Mouse (Mus musculus) adrenal gland, postnatal 10 days (tissue): ENCODE measurements around the gene Rln3. TPM values are rescaled to one million over a fixed set of nuclear protein-coding genes. Genes with fewer than 3 reads are reported as not detected.

Source experiments
- DNase-seq: peaks from one replicate; pipeline ENCODE4 v3.0.0; 2021; ENCODE audit warnings: mixed read lengths
- total RNA-seq, 2 experiments: library from RNA; stranded (reverse); gene quantifications; 2 replicates each; pipeline ENCODE4 v1.2.3; 2021

The Rln3 gene
- total RNA-seq, 2 experiments from 2014 or later, result 0.51 TPM; not detected in 1

DNA sequence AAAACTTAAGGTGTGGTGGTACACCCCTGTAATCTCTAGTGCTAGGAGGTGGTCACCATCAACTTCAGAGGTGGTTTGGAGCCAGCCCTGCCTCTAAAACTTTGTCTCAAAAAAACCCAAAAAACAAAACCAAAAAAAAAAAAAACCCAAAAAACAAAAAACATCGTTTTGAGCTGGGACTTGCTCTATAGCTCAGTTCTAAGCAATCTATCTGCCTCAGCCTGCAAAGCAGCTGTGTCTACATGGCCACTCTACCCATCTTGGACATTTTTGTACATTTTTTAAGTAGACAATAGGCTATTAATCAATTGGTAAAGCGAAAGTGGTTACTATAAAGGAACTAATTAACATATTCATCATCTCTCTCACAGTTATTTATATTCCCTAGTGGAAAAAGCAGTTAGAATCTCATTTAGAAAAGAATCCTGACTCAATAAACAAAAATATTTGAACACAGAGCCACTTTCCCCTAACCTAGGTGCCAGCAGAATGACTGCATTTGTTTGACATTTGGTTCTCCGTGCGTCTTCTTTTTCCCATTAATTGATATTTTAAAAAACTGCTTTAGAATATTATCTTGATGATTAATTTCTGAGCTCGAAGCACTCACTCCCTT lies 20.8 kb upstream of the Rln3 start:
- no peak for DNase-seq

DNA sequence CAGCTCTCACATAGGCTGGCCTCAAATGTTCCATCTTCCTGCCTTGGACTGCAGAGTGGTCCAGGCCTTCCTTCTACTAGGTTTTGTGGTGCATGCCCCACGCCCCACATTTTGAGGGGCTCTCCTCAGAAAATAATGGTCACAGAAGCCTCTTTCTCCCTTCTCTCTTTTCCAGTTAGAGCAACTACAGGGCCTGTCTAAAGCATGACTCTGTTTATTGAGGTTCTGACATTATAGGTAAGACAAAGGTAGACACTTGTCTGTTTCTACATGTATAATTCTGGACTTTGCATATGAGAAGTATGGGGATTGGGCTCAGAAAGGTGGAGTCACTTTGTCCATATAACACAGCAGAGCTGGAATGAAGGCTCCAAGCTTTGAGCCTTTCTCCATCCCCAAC lies 20.2 kb upstream of the Rln3 start, which contains the start of gene Gm10643:
Gene Gm10643 (minus strand): TSS at position 101 of the 400 bp plus-strand sequence.
- DNase-seq, result no peak

DNA sequence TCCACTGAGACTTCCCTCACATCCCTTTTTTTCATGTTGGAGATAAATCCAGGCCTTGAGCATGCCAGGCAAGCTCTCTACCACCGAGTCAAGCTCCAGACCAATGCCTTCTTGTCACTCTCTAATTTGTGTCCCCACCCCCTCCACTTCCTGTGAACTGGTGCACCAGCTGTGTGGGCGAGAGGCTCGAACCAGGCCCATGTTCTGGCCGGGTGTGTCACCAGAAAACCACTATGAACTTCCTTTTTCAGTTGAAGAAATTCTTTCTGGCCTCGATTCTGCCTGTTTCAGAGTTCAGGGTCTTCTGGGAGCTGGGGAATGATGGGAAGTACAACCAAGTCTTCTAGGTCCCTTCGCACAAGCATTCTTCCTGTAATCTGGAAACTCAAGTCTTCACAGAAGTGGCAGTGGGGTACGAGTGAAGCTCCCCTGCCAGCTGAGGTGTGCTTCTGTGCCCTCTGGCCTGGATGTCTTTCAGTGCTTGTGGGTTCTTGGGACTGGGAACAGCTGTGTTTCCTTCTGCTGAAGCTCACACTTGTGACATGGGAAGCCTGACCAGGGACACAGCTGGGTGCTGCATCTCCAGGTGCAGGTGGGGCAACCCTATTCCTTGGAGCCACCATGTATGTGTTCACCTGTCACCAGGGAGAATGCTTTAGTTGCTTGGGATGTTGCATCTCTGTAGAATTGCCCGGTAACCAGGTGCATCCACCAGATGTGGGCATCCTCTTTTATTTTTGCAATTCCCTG lies 19.2 kb upstream of the Rln3 start:
- DNase-seq, result no peak

DNA sequence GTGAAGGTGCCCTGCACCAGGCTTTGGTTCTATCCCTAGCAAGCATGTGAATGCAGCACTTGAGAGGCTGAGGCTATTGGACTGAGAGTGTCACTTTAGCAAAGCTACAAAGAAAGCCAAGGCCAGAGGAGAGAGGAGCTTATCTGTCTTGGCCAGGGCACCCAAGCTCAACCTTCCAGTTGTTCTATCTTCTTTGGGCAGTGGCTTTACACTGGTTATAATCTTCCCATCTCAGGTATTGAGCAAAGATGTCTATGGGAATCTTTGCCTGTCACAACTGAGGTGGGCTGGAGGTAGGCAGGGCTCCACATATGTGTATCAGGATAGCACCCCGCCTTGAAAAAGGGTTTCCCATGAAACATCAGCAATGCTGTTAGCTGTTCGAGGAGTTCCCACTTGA lies 15.4 kb upstream of the Rln3 start:
- DNase-seq, result no peak

DNA sequence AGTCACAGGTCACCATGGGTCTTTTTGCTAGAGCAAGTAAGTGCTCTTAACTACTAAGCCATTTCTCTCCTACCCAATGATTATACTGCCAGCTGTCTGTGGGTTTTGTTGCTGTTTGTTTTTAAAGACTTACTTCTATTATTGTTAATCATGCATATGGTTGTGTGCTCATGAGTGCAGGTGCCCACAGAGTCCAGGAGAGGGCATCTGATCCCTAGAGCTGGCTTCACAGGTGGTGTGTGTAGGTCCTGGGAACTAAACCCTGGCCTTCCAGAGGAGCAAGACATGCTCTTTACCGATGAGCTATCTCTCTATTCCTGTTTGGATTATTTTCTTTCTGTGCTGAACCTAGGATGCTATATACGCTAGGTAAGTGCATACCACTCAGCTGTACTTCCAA lies 14.4 kb upstream of the Rln3 start:
- no peak for DNase-seq

DNA sequence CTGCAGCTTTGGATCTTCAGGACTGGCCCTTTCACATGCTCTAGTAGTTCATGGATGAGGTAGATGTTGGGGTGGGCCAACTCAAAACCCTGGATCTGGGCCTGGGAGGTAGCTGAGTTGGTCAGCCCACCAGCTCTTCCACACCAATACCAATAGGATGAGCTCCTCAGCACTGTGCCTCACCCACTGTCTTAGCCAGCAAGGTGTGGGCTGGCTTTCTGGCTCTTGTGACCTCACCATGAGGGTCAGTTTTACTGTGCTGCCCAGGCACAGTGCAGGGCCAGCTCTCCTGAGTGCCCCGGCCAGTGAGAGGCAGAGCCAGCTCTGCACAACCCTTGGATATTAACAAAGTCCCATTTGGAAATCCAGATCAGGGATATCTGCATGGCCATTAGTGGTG lies 13.0 kb upstream of the Rln3 start:
- no peak for DNase-seq

DNA sequence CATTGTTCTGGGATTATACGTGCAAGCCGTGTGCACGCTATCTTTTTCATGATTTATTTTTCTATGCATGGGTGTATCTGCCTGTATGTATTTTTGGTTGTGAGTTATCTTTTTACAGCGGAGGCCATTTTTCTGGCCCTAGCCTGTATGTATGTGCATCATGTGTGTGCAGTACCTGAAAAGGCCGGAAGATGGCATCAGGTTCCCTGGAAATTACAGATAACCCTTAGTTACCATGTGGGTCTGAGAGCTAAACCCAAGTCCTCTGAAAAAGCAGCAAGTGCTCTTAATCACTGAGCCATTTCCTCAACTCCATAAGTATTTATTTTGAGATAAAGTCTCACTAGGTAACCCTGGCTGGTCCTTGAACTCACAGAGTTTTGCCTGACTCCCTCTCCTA lies 8.4 kb upstream of the Rln3 start:
- no peak for DNase-seq

DNA sequence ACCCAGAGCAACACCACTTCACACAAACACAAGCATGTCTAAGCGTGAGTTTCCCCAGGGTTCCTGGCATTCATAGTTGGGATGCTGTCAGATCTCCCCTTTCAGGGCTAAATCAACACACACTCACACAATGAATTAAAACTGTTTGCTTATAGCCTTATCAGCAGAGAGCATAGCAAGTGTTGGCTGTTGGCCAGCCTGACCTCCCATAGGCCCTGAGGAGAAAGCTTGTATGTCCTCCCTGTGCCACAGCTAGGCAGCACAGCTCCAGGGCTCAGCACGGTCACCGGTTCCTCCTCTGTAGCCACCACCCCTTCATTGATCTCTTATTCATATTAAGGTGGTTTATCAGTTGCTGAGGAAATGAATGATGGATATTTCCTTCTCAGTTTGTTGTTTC lies 7.9 kb upstream of the Rln3 start:
- no peak for DNase-seq

DNA sequence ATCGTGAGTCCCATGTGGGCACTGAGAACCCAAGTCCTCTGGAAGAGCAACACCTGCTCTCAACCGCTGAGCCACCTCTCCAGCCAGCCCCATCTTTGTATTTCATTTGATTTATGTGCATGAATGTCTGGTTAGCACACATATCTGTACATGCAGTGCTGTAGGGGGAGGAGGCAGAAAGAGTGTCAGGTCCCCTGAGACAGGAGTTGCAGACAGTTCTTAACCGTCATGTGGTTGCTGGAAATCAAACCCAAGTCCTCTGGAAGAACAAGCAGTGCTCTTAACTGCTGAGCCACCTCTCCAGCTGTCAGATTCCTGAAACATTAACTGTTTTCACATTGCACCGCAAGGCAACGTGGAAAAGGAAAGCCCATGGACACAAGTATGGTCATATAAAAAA lies 3.4 kb upstream of the Rln3 start:
- DNase-seq, result no peak

DNA sequence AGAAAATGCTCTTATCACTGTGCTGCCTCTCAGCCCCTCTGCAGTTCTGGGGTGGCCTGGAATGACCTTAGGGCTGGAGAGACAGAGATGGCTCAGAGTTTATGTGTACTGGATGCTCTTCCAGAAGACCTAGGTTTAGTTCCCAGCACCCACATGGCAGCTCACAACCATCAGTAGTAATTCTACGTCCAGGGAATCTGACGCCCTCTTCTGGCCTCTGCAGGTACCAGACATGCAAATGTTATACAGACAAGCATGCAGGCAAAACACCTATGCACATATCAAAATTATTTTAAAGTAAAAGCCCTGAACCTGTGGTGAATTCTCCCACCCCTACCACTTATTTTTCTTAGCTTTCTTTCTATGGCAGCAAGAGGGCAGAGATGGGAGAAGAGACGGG lies 1.7 kb upstream of the Rln3 start:
- DNase-seq, result no peak

DNA sequence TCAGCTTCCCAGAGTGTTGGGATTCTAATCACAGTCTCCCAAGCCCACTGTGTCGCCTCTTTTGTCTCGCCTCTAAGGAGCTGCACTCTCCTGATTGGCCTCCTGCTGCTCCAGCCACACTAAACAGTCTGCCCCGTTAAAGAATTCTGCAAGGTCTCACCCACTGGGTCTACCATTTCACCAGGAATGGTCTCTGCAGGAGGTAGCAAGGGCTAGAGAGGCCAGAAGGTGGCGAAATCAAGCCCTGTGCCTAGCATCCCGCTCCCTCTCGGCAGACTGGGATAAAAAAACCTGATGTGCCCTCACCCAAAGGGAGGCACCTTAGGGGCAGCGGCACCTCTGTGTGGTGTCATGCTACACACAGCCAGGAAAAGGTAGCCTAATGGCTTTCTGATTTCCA lies 697 bp downstream of the Rln3 start:
- no peak for DNase-seq

DNA sequence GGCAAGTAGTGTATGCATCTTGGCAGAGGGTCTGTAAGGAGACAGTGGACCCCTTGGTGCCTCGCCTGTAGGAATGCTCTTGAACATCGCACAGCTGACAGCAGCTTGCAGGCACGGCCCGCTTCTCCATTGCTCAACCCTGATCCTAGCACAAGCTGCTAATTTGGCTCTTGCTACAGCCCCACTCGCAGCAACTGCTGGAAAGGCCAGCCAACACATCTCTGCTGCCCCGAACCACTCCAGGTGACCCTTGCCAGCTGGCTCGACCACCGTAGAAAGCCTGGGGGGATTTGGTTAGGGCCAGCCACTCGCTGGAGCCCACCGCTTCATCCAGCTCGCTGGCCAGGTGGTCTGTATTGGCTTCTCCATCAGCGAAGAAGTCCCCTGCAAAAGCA lies 1.9 kb downstream of the Rln3 start:
- DNase-seq, result no peak

DNA sequence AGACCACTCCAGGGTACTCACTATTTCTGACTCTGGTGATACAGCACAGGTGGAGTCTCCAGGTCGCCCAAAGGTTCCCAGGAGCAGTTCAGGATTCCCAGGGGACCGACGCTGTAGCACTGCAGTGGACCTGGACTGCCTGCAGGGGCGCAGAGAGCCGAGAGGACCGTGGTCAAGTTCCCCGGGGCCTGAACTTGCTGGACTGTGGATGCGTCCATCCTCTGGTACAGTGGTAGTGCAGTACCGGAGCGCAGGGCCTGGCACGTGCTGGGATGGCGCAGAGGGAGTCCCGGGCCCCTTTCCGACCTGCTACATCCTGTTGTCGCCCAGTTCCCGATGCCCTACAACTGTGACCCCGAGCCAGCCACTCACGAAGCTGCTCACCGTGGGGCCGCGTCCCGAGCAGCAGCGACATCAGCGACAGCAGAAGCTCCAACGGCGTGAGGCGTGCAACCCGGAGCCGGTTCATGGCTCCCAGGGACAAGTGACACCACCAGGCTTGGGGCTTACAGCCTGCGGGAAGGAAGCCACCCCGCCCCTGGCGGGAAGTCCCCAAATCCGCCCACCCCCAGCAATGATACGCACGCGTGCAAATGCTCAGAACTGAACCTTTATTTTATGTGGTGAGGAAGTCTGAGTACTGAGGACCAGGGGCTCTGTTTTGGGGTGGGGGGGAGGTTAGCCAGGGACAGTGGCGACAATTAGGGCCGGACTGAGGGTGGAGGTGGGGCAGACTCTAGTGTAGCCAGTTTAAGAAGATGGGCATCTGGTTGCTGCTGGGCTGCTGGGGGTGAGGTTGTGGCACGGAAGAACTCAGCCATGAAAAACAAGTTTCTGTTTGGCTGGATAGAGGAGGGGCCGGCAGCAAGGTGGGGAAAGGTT lies 2.5 kb downstream of the Rln3 start, which contains the start of gene Il27ra:
Gene Il27ra (minus strand): TSS at position 524 of the 882 bp plus-strand sequence.
- peak; percentile 79 for DNase-seq

DNA sequence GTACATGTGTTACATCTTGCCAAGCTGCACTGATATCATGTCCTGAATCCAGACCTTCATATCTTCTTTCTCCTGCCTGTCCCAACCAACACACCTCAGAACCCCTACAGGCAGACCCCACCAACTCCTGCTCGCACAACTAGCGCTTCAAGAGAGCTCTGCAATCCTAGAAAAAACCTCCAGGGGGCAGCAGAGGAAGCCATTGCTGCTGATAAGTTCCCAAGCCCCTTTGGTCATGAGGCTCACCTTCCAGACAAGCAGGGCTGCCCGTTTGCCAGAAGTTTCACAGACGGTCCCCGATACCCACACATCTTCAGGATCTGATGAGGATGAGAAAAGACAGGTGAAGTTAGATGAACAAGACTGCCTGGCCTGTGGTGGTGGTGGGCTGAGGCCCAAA lies 5.8 kb downstream of the Rln3 start:
- DNase-seq, result peak; percentile 86

DNA sequence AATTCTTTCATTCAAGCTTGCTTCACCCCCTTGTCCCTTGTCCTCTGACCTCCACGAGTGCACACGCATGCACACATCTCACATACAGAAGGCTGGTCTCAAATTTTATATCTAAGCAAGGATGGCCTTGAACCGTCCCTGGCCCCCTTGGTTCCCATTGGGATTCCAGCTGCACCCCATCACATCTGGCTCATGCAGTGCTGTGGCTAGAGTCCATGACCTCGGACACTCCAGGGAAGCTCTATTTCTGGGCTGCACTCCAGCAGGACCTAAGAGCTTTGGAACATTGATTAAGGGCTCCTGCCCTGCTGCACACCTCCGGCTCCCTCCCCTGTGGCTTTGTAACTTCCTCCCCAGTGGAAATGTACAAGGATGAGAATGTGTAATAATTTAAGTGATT lies 6.8 kb downstream of the Rln3 start:
- DNase-seq, result peak; percentile 59

DNA sequence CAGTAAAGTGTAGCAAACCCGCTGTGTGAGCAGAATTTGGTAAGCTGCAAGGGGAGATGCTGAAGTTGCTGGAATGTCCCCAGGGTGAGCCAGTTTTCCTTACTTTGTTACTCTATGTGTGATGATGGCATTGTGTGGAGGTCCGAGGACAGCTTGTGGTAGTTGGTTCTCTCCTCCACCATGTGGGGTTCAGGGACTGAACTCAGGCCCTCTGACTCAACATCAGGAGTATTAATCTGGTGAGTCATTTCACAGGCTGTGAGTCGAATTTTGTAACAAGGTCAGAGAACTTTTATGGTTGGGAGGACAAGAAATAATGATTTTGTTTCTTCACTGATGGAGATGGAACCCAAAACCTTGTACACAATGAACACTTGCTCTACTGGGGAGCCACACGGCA lies 12.0 kb downstream of the Rln3 start:
- no peak for DNase-seq

DNA sequence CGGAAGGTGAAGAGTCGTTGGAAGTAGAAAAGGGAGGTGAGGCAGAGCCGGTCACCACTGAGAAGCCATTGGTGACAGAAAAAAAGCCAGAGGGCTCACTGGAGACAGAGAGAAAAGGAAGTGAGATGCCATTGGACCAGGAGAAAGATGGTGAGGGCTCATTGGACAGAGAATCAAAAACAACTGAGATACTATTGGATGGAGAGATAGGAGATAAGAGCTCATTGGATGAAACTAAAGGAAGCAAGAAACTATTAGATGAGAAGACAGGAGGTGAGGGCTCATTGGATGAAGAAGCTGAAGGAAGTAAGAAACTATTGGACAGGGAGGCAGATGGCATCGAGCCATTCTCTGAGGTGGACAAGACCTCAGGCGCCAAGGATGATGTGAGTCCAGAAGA lies 15.5 kb downstream of the Rln3 start:
- DNase-seq, result no peak

DNA sequence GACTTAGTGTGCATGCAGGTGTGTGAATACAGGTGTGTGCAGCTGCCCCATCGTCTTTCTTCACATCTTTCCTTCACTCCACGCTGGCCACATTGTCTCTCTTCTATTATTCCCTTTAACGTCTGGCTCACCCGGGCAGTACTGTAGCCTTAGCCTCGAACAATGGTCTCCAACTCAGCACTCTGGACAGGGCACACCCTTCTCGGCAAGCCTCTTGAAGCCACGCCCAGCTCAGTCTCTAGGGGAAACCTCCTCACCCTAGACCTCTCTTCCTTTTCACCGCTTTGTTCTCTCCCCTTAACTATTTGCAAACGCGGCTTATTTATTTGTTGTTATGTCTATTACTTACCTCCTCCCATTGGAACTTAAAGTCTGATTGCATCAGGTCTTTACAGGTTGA lies 17.4 kb downstream of the Rln3 start:
- DNase-seq, result no peak

DNA sequence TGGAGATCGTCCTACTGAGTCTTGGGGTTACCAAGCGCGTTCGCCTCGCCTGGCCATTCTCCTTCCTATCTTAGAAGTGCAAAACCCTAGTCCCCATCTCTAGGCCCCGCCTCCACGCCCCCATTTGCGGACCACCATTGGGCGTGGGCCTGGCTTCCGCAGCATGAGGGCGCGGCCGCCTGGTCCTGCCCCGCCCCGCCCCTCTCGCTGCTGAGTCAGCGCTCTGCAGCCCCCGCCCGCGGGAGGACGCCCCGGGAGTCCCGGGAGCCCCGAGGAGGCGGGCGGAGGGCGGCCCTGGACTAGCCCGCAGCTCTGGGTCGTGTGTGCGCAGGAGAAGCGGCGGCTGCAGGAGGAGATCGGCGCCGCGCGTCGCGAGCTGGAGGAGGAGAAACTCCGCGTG lies 18.9 kb downstream of the Rln3 start:
- DNase-seq, result peak; percentile 70

DNA sequence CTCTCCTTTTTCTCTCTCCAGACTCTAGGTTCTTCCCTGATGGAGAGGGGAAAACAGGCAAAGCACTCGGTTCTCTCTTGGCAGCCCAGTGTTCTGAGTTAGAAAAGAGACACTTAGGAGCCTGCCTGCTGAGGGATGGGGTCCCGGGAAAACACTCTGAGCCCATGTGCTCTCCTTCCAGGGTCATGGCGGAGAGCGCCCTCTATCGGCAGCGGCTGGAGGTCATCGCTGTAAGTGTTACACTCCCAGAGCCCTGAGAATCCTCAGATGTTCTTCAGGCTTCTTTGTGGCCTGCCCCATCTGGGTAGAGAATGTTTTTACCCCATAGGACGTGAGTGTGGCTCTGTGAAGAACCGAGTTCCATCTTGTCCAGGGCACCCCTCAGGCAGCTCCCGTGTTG lies 20.6 kb downstream of the Rln3 start:
- DNase-seq, result peak; percentile 71

DNA sequence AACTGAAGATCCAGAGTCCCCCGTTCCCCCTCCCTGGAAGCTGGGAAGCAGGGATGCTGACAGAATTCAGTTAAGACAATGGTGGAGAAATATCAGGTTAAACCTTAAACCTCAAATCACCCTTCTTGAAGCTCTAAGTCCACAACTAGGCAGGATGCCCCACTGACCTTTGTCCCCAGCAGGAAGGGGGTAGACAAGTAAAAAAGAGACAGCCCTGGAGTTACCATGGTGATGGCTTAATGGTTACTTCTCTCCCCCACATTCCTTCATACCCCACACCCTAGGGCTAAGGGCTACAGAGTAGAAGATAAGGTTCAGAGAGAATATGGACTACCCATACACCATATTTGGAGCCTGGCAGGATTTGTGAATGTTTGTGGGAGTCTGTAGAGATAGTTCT lies 21.2 kb downstream of the Rln3 start:
- no peak for DNase-seq

DNA sequence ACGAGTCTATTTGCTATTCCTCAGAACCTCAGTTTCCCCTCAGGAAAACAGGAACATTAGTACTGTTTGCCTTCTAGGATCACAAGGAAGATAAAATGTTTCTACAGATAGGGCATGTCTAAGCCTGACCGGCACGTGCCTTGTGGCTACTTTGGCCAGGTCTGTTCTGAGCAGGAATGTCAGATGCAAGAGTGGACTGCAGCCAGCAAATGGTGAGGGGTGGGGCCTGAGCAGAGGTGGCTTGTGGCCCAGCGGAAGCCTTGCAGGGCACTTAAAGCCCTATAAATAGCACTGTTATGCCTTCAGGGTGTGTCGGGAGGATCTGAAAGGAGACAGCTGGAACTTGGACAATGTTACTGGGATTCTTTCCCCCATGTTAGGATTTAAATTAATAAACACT lies 21.7 kb downstream of the Rln3 start:
- DNase-seq, result peak; percentile 55

DNA sequence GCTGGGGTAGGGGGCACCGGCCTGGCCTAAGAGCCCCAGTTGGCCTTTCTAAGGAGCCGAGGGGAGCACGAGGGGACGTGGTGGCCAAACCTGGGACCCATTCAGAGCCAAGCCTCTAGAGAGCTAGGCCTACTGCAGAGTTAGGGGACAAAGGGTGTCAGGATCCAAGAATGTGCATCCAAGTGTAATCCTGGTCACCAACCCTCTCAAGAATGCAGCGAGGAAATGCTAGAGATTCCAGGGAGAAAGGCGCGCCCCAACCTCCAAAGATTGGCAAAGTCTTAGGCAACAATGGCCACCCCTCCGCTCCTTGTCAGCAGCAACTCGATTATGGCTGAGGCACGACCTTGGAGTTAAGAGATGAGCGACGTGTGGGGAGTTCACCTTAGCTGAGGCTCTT lies 23.2 kb downstream of the Rln3 start:
- no peak for DNase-seq
